ENCODE assay signal across 22 mouse cellular contexts in the genomic region with DNA sequence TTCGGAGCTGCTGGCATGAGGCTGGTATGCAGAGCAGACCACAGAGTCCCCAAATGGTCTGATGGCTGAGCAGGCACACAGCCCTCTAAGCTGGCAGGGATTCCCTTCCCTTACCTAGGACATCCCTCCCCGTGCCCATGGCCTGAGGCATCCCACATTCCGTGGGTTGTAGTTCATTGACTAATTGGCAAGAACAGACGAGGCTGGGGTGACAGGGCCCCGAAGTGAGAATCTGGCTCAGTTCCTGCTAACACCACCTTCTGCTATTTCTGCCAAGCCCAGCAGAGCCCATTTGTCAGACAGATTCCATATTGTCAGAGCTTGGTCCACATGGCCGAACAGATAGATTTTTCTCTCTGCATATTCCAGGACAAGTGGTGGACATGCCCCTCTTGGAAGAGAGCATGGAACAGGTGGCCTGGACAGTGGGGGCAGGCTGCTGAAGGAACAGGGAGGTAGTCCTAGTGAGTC.
DNase-seq lines count a peak whose midpoint lies in the region; ATAC-seq and TF ChIP-seq lines count a peak whose summit lies in the region.
"Had no signal": no experiment of that assay in that cellular context is flagged by ENCODE, and none has a peak within 500 bp of the region (broad histone marks: within the 10 kb centered on the region; RNA-seq: fewer than 3 reads in every experiment).

No protein-coding gene starts in this region.

- peaks cover 9% of the 10 kb centered on the region for H3K4me1 ChIP-seq in forebrain, embryonic 16.5 days (replicated peaks; ENCODE audit: control insufficient read depth, insufficient read depth, low read length)
- 0 out of 2 replicates have a peak, but pooled peaks cover 4% of the 10 kb centered on the region for H3K4me1 ChIP-seq in forebrain, postnatal 0 days (ENCODE audit: insufficient read depth)
- peaks cover 3% of the 10 kb centered on the region; the same call in 1 of the 2 replicates for H3K4me1 ChIP-seq in limb, embryonic 15.5 days
- H3K4me1 ChIP-seq in limb, embryonic 10.5 days, result 0 out of 2 replicates have a peak, but pooled peaks cover 5% of the 10 kb centered on the region
- H3K4me1 ChIP-seq in cerebellum, adult 2 months (ENCODE audit: control insufficient read depth, insufficient read depth, low read length), result peaks cover 46% of the 10 kb centered on the region
- H3K4me1 ChIP-seq: liver, embryonic 12.5 days; neural tube, embryonic 12.5 days had no signal

- no peaks in the 10 kb centered on the region for H3K27me3 ChIP-seq in forebrain, embryonic 16.5 days (replicated peaks; ENCODE audit: control insufficient read depth, insufficient read depth, low read length)
- no peaks in the 10 kb centered on the region for H3K27me3 ChIP-seq in forebrain, postnatal 0 days (ENCODE audit: insufficient read depth, low read length)
- 0 out of 2 replicates have a peak, but pooled peaks cover 3% of the 10 kb centered on the region for H3K27me3 ChIP-seq in limb, embryonic 15.5 days
- H3K27me3 ChIP-seq in limb, embryonic 10.5 days (ENCODE audit: low read depth, poor library complexity, severe bottlenecking), result no peaks in the 10 kb centered on the region
- no peaks in the 10 kb centered on the region for H3K27me3 ChIP-seq in cerebellum, adult 2 months (ENCODE audit: control insufficient read depth, insufficient read depth, low read length)
- H3K27me3 ChIP-seq: forebrain, embryonic 15.5 days; liver, embryonic 12.5 days; neural tube, embryonic 12.5 days had no signal

- no peak overlapping the region for H3K9ac ChIP-seq in forebrain, embryonic 16.5 days (replicated peaks; ENCODE audit: low read depth, low read length)
- H3K9ac ChIP-seq in forebrain, postnatal 0 days, result no peak overlapping the region
- no peak overlapping the region for H3K9ac ChIP-seq in limb, embryonic 15.5 days
- H3K9ac ChIP-seq: forebrain, embryonic 15.5 days; liver, embryonic 12.5 days; neural tube, embryonic 12.5 days had no signal

- DNase-seq in forebrain, postnatal 0 days, result no peak
- DNase-seq in limb, embryonic 10.5 days (ENCODE audit: low spot score), result no peak
- peak; percentile 90 to 97 for DNase-seq in cerebellum, adult 2 months
- peak; percentile 88 for DNase-seq in cerebellum, postnatal 36 days
- no peak for DNase-seq in embryo, embryonic 11 days
- DNase-seq in neural tube, embryonic 10.5 days (ENCODE audit: extremely low spot score, low spot score), result no peak
- DNase-seq: adrenal gland, postnatal 10 days; heart, postnatal 14 days; kidney, adult 18-20 months; kidney, postnatal 14 days; lung, adult 2 months; lung, postnatal 36 days; right cerebral cortex, adult 18-20 months had no signal

- no peak overlapping the region for H3K27ac ChIP-seq in forebrain, embryonic 16.5 days (ENCODE audit: low read length)
- H3K27ac ChIP-seq in forebrain, postnatal 0 days (ENCODE audit: low read depth, low read length), result no peak overlapping the region
- no peak overlapping the region for H3K27ac ChIP-seq in limb, embryonic 15.5 days
- no peak overlapping the region for H3K27ac ChIP-seq in limb, embryonic 10.5 days
- H3K27ac ChIP-seq in cerebellum, adult 2 months (ENCODE audit: insufficient read depth, low read length), result peak overlapping the region; percentile 44; the same call in 1 of the 2 replicates
- H3K27ac ChIP-seq: forebrain, embryonic 15.5 days; liver, embryonic 12.5 days; midbrain, embryonic 10.5 days; neural tube, embryonic 12.5 days had no signal

- no peaks in the 10 kb centered on the region for H3K9me3 ChIP-seq in forebrain, embryonic 16.5 days (ENCODE audit: control insufficient read depth, low read length)
- H3K9me3 ChIP-seq in forebrain, postnatal 0 days (ENCODE audit: low read length), result no peaks in the 10 kb centered on the region
- H3K9me3 ChIP-seq in limb, embryonic 15.5 days, result no peaks in the 10 kb centered on the region
- no peaks in the 10 kb centered on the region for H3K9me3 ChIP-seq in limb, embryonic 10.5 days (replicated peaks)
- H3K9me3 ChIP-seq: forebrain, embryonic 15.5 days; midbrain, embryonic 10.5 days; neural tube, embryonic 12.5 days had no signal

- no peak overlapping the region for H3K4me3 ChIP-seq in forebrain, embryonic 16.5 days (replicated peaks; ENCODE audit: low read length)
- no peak overlapping the region for H3K4me3 ChIP-seq in forebrain, postnatal 0 days (ENCODE audit: low read depth, low read length)
- H3K4me3 ChIP-seq in limb, embryonic 15.5 days, result no peak overlapping the region
- H3K4me3 ChIP-seq in limb, embryonic 10.5 days, result no peak overlapping the region
- no peak overlapping the region for H3K4me3 ChIP-seq in cerebellum, adult 2 months (replicated peaks; ENCODE audit: insufficient read depth, low read depth, low read length)
- H3K4me3 ChIP-seq: forebrain, embryonic 15.5 days; liver, embryonic 12.5 days; midbrain, embryonic 10.5 days; neural tube, embryonic 12.5 days had no signal

- no peak overlapping the region for H3K4me2 ChIP-seq in forebrain, embryonic 16.5 days (ENCODE audit: low read length)
- H3K4me2 ChIP-seq in forebrain, postnatal 0 days (ENCODE audit: low read depth), result no peak overlapping the region
- no peak overlapping the region for H3K4me2 ChIP-seq in limb, embryonic 15.5 days
- H3K4me2 ChIP-seq: forebrain, embryonic 15.5 days; heart, embryonic 11.5 days; liver, embryonic 12.5 days; neural tube, embryonic 12.5 days had no signal

- no peak for TF ChIP-seq POLR2A in cerebellum, adult 2 months (IDR thresholded peaks at IDR 0.05; ENCODE audit: borderline replicate concordance, insufficient read depth, low read length)

- ATAC-seq in forebrain, embryonic 16.5 days, result peak; percentile 40; the same call in 1 of the 2 replicates
- ATAC-seq in forebrain, postnatal 0 days, result no peak
- ATAC-seq in limb, embryonic 15.5 days (ENCODE audit: insufficient number of reproducible peaks, low FRiP score, low TSS enrichment, low read depth), result 0 out of 2 replicates have a peak, but pooled peaks have one; percentile 52
- ATAC-seq: activated CD4-positive, CD25-positive, alpha-beta regulatory T cell, adult 4 months; CD4-positive, CD25-positive, alpha-beta regulatory T cell, adult 4 months; forebrain, embryonic 15.5 days; liver, embryonic 12.5 days had no signal

- WGBS in forebrain, embryonic 16.5 days, result 54% methylated on average over 6 of the region's 6 CpGs
- 54% methylated on average over 6 of the region's 6 CpGs for WGBS in forebrain, postnatal 0 days
- 66% methylated on average over 6 of the region's 6 CpGs for WGBS in limb, embryonic 15.5 days
- 86% methylated on average over 6 of the region's 6 CpGs for WGBS in limb, embryonic 10.5 days
- WGBS in cerebellum, adult 2 months, result 11% methylated on average over 6 of the region's 6 CpGs

- H3K36me3 ChIP-seq in forebrain, embryonic 16.5 days (ENCODE audit: control insufficient read depth, insufficient read depth), result no peaks in the 10 kb centered on the region
- no peaks in the 10 kb centered on the region for H3K36me3 ChIP-seq in forebrain, postnatal 0 days (ENCODE audit: insufficient read depth)
- H3K36me3 ChIP-seq in limb, embryonic 15.5 days, result no peaks in the 10 kb centered on the region
- no peaks in the 10 kb centered on the region for H3K36me3 ChIP-seq in limb, embryonic 10.5 days
- H3K36me3 ChIP-seq: forebrain, embryonic 15.5 days; liver, embryonic 12.5 days; midbrain, embryonic 10.5 days; neural tube, embryonic 12.5 days had no signal

- no peak for TF ChIP-seq CTCF in forebrain, postnatal 0 days (IDR thresholded peaks at IDR 0.05; ENCODE audit: low read depth)
- TF ChIP-seq CTCF in cerebellum, adult 2 months (IDR thresholded peaks at IDR 0.05; ENCODE audit: borderline replicate concordance, insufficient read depth, low read depth, low read length), result no peak

Comparison
In these comparisons a context has a peak if more than half of its experiments do, and no peak if none do; other contexts are left out.
1. DNase-seq: peak in cerebellum, adult 2 months (2 of 2) and cerebellum, postnatal 36 days (2 of 2); none in forebrain, postnatal 0 days (single experiment), limb, embryonic 10.5 days (single experiment), embryo, embryonic 11 days (single experiment) and neural tube, embryonic 10.5 days (single experiment).